Mouse (Mus musculus) lung, adult 2 months (tissue): ENCODE measurements around the gene Wfdc16.

Source experiments
- CTCF ChIP-seq: fragments of 200-500 bp; IDR thresholded peaks from 2 replicates; pipeline ENCODE4 v1.5.1; 2011; ENCODE audit warnings: mild to moderate bottlenecking, low read length, control low read depth; ENCODE audit not compliant: insufficient read depth
- POLR2A ChIP-seq: fragments of 200-500 bp; IDR thresholded peaks from 2 replicates; pipeline ENCODE4 v1.6.1; 2011; ENCODE audit warnings: low read depth, mild to moderate bottlenecking, control low read depth, low read length, borderline replicate concordance; ENCODE audit errors: extremely low read depth

DNA sequence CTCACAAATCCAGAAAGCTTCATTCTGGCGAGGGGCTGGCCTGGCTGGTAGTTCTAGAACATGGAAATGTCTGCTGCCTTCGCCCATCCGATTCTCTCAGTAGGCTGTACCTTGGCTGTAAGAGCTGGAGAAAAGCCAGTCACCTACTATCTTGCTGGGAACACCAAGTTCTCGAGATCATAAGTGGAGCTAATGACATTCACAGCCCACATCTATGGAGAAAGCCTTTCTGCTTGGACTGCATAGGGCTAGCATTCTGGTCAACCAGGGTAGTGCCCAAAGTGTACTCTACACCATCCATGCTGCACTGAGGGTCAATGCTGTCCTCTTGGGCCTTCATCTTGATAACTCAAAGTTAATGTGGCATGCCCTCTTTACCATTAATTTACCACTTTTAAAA, 45.1 kb downstream of the Wfdc16 start, which contains the start of gene Eppin:
- TF ChIP-seq POLR2A (no peak), CTCF (no peak)
